Comparison of ENCODE assay signal across 17 mouse cellular contexts in genomic region chr2:91674895-91675294, GRCm38 (mm10). TPM values are rescaled to one million over a fixed set of nuclear protein-coding genes. Genes with fewer than 3 reads are reported as not detected.
DNase-seq lines count a peak whose midpoint lies in the region; ATAC-seq lines count a peak whose summit lies in the region.
"Had no signal": no experiment of that assay in that cellular context is flagged by ENCODE, and none has a peak within 500 bp of the region (broad histone marks: within the 10 kb centered on the region; RNA-seq: fewer than 3 reads in every experiment).

No protein-coding gene starts in this region.

- H3K27me3 ChIP-seq in midbrain, embryonic 13.5 days = no peaks in the 10 kb centered on the region
- H3K27me3 ChIP-seq in midbrain, embryonic 14.5 days (ENCODE audit: control insufficient read depth, insufficient read depth, low read length) = no peaks in the 10 kb centered on the region
- H3K27me3 ChIP-seq: embryonic facial prominence, embryonic 15.5 days; forebrain, embryonic 12.5 days; heart, embryonic 12.5 days; lung, embryonic 15.5 days had no signal

- H3K4me2 ChIP-seq in midbrain, embryonic 13.5 days (replicated peaks) = no peak overlapping the region
- no peak overlapping the region for H3K4me2 ChIP-seq in midbrain, embryonic 14.5 days (ENCODE audit: low read length)
- H3K4me2 ChIP-seq: embryonic facial prominence, embryonic 15.5 days; forebrain, embryonic 12.5 days; heart, embryonic 12.5 days; liver, embryonic 11.5 days; lung, embryonic 15.5 days had no signal

- H3K4me3 ChIP-seq in midbrain, embryonic 13.5 days (replicated peaks) = no peak overlapping the region
- H3K4me3 ChIP-seq in midbrain, embryonic 14.5 days (replicated peaks; ENCODE audit: low read depth, low read length) = no peak overlapping the region
- H3K4me3 ChIP-seq: embryonic facial prominence, embryonic 15.5 days; forebrain, embryonic 12.5 days; heart, embryonic 12.5 days; lung, embryonic 15.5 days had no signal

- 91% methylated on average over 5 of the region's 5 CpGs for WGBS in midbrain, embryonic 13.5 days
- 87% methylated on average over 5 of the region's 5 CpGs for WGBS in midbrain, embryonic 14.5 days

- H3K9me3 ChIP-seq in midbrain, embryonic 13.5 days = no peaks in the 10 kb centered on the region
- no peaks in the 10 kb centered on the region for H3K9me3 ChIP-seq in midbrain, embryonic 14.5 days (ENCODE audit: control insufficient read depth, low read length)
- H3K9me3 ChIP-seq: embryonic facial prominence, embryonic 15.5 days; forebrain, embryonic 12.5 days; heart, embryonic 12.5 days; lung, embryonic 15.5 days had no signal

- H3K9ac ChIP-seq in midbrain, embryonic 13.5 days (replicated peaks) = 0 out of 2 replicates have a peak overlapping the region, but pooled peaks have one; percentile 14
- no peak overlapping the region for H3K9ac ChIP-seq in midbrain, embryonic 14.5 days (replicated peaks; ENCODE audit: low read length)
- H3K9ac ChIP-seq: embryonic facial prominence, embryonic 15.5 days; forebrain, embryonic 12.5 days; heart, embryonic 12.5 days; lung, embryonic 15.5 days had no signal

- H3K36me3 ChIP-seq in midbrain, embryonic 13.5 days = peaks cover 97% of the 10 kb centered on the region
- peaks cover 89% of the 10 kb centered on the region for H3K36me3 ChIP-seq in midbrain, embryonic 14.5 days (ENCODE audit: control insufficient read depth, insufficient read depth, low read length)

- ATAC-seq in midbrain, embryonic 13.5 days = no peak
- no peak for ATAC-seq in midbrain, embryonic 14.5 days (ENCODE audit: low FRiP score, low TSS enrichment)
- ATAC-seq: midbrain, embryonic 16.5 days had no signal

- H3K27ac ChIP-seq in midbrain, embryonic 13.5 days = no peak overlapping the region
- no peak overlapping the region for H3K27ac ChIP-seq in midbrain, embryonic 14.5 days (replicated peaks; ENCODE audit: low read depth, low read length)
- H3K27ac ChIP-seq: embryonic facial prominence, embryonic 15.5 days; forebrain, embryonic 12.5 days; lung, embryonic 15.5 days had no signal

- no peaks in the 10 kb centered on the region for H3K4me1 ChIP-seq in midbrain, embryonic 13.5 days (replicated peaks)
- no peaks in the 10 kb centered on the region for H3K4me1 ChIP-seq in midbrain, embryonic 14.5 days (ENCODE audit: control insufficient read depth, insufficient read depth, low read length)
- H3K4me1 ChIP-seq: embryonic facial prominence, embryonic 15.5 days; forebrain, embryonic 12.5 days; heart, embryonic 12.5 days; lung, embryonic 15.5 days had no signal

- DNase-seq in frontal cortex, postnatal 36 days (ENCODE audit: low spot score in 2 of 2) = peak; percentile 36 to 58
- DNase-seq in frontal cortex, postnatal 10 days (ENCODE audit: low spot score in 2 of 2) = no peak
- DNase-seq in midbrain, embryonic 14.5 days = no peak
- peak; percentile 77 for DNase-seq in layer of hippocampus, adult 9-11 months
- DNase-seq in right cerebral cortex, postnatal 25 days = peak; percentile 59
- DNase-seq in T-cell, adult 2 months (ENCODE audit: low spot score) = no peak
- no peak for DNase-seq in spleen, adult 12 weeks (ENCODE audit: low spot score)
- DNase-seq: cerebellum, adult 8-10 months; heart, postnatal 4 days had no signal

RNA-seq across cellular contexts. Expression of gene Arhgap1, which starts 25.2 kb away (rescaled TPM):
- 89.0 and 90.4 TPM in 2 replicates for polyA plus RNA-seq in midbrain, embryonic 13.5 days (2015; fragmentation: Nextera tagmentation; extraction: Ambion mirVana)
- 96.1 and 101 TPM in 2 replicates for polyA plus RNA-seq in midbrain, embryonic 14.5 days (2014; fragmentation: Nextera tagmentation; extraction: Ambion mirVana)

RNA-seq across cellular contexts. Expression of gene Zfp408, which starts 25.3 kb away (rescaled TPM):
- polyA plus RNA-seq in midbrain, embryonic 13.5 days (2015; fragmentation: Nextera tagmentation; extraction: Ambion mirVana) = 14.0 and 14.6 TPM in 2 replicates
- polyA plus RNA-seq in midbrain, embryonic 14.5 days (2014; fragmentation: Nextera tagmentation; extraction: Ambion mirVana) = 8.3 and 10.8 TPM in 2 replicates

RNA-seq across cellular contexts. Expression of gene Atg13, which starts 35.5 kb away (rescaled TPM):
- 38.0 and 38.6 TPM in 2 replicates for polyA plus RNA-seq in midbrain, embryonic 13.5 days (2015; fragmentation: Nextera tagmentation; extraction: Ambion mirVana)
- polyA plus RNA-seq in midbrain, embryonic 14.5 days (2014; fragmentation: Nextera tagmentation; extraction: Ambion mirVana) = 36.3 and 45.0 TPM in 2 replicates

RNA-seq across cellular contexts. Expression of gene Harbi1, which starts 35.8 kb away (rescaled TPM):
- 25.0 and 26.2 TPM in 2 replicates for polyA plus RNA-seq in midbrain, embryonic 13.5 days (2015; fragmentation: Nextera tagmentation; extraction: Ambion mirVana)
- 12.0 and 18.2 TPM in 2 replicates for polyA plus RNA-seq in midbrain, embryonic 14.5 days (2014; fragmentation: Nextera tagmentation; extraction: Ambion mirVana)

RNA-seq across cellular contexts. Expression of gene F2, which starts 38.7 kb away (rescaled TPM):
- 0.32 TPM in 1 of 2 replicates, not detected in the other for polyA plus RNA-seq in midbrain, embryonic 13.5 days (2015; fragmentation: Nextera tagmentation; extraction: Ambion mirVana)
- 0.11 TPM in 2 replicates for polyA plus RNA-seq in midbrain, embryonic 14.5 days (2014; fragmentation: Nextera tagmentation; extraction: Ambion mirVana)
- polyA plus RNA-seq: kidney, embryonic 14.5 days had no signal

Comparison
In these comparisons a context has a peak if more than half of its experiments do, and no peak if none do; other contexts are left out.
1. DNase-seq: peak in frontal cortex, postnatal 36 days (2 of 2), layer of hippocampus, adult 9-11 months (single experiment) and right cerebral cortex, postnatal 25 days (single experiment); none in frontal cortex, postnatal 10 days (0 of 2), midbrain, embryonic 14.5 days (single experiment), T-cell, adult 2 months (single experiment) and spleen, adult 12 weeks (single experiment).